Mouse (Mus musculus) cerebellum, adult 18-20 months (tissue): Measurements from ENCODE around the gene Mindy2.
"Not testable (repeated sequence)": the region's sequence is repeated elsewhere in the genome, so short reads cannot be mapped to it uniquely, and the experiment has no call there.

ENCODE experiments used
- DNase-seq, 2 experiments: peaks; one replicate each; pipeline ENCODE4 v3.0.0; 2021

Gene Mindy2

GRCm38 (mm10) chr9:70578123-70578522 lies 78.9 kb downstream of the Mindy2 start:
- DNase-seq: no peak

DNA sequence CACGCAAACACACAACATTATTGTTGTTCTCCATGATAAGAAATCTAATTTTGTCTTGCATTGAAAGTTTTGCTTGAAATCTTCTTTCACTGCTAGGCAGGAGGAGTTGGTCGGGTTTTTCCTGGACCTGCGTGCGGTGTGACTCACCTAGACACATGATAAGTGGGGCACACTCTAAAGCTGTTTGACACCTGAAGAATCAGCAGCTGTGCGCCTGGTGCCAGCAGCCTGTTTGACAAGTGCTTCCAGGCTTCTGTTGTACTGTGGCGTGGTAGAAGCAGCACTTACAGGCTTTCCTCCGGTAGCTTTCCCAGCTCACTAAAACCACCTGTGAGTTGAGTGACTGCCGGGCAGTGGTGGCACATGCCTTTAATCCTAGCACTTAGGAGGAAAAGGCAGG lies 86.6 kb downstream of the Mindy2 start:
- no peak for DNase-seq

GRCm38 (mm10) chr9:70567651-70568050 lies 89.3 kb downstream of the Mindy2 start:
- no peak for DNase-seq

- DNase-seq: no peak
Observed at GRCm38 (mm10) chr9:70562825-70563224, 94.1 kb downstream of the Mindy2 start.

GRCm38 (mm10) chr9:70556796-70557195 lies 100.2 kb downstream of the Mindy2 start:
- DNase-seq: no peak

- DNase-seq: no peak
Observed at GRCm38 (mm10) chr9:70555431-70555830, 101.5 kb downstream of the Mindy2 start.

DNA sequence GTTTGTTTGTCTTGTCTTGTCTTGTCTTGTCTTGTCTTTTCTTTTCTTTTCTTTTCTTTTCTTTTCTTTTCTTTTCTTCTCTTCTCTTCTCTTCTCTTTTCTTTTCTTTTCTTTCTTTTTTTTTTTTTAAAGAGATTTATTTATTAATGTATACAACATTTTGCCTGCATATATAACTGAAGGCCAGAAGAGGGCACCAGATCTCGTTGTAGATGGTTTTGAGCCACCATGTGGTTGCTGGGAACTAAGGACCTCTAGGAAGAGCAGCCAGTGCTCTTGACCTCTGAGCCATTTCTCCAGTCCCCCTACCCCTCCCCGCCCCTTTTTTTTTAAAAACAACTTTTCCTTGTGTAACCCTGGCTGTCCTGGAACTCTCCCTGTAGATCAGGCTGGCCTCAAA lies 104.7 kb downstream of the Mindy2 start:
- not testable (repeated sequence) for DNase-seq

GRCm38 (mm10) chr9:70551524-70551923 lies 105.5 kb downstream of the Mindy2 start:
- DNase-seq: no peak
